Mouse (Mus musculus): Measurements from ENCODE around the gene Gm14819. TPM values are rescaled to one million over a fixed set of nuclear protein-coding genes. Genes with fewer than 3 reads are reported as not detected.
"Not testable (repeated sequence)": the region's sequence is repeated elsewhere in the genome, so short reads cannot be mapped to it uniquely, and the experiment has no call there.

Gm14819 gene
- not detected in 2 replicates for polyA plus RNA-seq (2016; fragmentation: Nextera tagmentation; extraction: Ambion mirVana)

DNA sequence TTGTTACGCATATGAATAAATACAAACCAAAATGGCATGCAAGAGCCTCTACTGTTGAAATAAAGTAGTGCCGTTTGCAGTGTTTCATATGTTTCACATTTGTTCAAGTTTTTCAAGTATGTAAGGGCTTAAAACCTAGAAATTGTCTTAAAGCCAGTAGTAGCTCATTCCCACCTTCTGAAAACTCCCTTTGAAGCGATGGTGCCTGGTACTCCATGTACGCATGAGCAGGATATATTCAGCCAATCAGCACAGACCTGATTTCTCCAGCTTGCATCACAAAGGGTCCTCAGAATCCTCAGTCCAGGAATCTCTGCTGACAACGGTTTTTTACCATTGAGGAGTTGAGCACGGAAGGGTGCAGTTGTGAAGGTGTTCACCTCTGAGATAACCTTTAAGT, at the start of gene Gm14819:
Gene Gm14819, plus strand, starts transcription at position 301 of the 400 bp plus-strand sequence.
- WGBS, result no CpG with 5 or more reads among the region's 6 CpGs
- H3K27me3 ChIP-seq (ENCODE audit: insufficient read depth, poor library complexity, severe bottlenecking); H3K27ac ChIP-seq; H3K4me3 ChIP-seq; H3K9me3 ChIP-seq; H3K4me1 ChIP-seq (replicated peaks); DNase-seq (ENCODE audit: low spot score); H3K36me3 ChIP-seq: not testable (repeated sequence)
